Mouse (Mus musculus) adrenal gland, postnatal 25 days (tissue): ENCODE data around the gene Fndc3a. TPM values are rescaled to one million over a fixed set of nuclear protein-coding genes. Genes with fewer than 3 reads are reported as not detected.

ENCODE experiments used
- DNase-seq: peaks from one replicate; pipeline ENCODE4 v3.0.0; 2021; ENCODE audit warnings: mixed read lengths
- total RNA-seq: library from RNA; stranded (reverse); gene quantifications from 2 replicates; pipeline ENCODE4 v1.2.3, GENCODE M21; 2021

Fndc3a gene
- total RNA-seq, 1 experiment from 2014 or later, result 63.4 TPM

DNA sequence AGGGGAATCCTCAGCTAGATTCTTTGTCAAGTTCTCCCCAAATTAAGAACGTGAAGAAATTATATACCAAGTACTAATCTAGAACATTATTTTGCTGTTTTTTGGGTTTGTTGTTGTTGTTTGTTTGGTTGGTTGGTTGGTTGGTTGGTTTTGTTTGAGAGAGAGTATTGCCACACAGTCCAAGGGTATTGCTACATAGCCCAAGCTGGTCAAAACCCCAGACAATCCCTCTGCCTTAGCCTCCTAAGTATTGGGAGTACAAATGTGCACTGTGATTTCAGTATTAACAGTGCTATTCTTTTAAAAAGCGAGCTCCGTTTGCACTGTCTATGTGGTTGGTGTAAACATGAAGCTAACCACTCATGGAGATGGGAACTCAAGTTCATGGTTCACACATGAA lies 37.9 kb downstream of the Fndc3a start:
- no peak for DNase-seq

DNA sequence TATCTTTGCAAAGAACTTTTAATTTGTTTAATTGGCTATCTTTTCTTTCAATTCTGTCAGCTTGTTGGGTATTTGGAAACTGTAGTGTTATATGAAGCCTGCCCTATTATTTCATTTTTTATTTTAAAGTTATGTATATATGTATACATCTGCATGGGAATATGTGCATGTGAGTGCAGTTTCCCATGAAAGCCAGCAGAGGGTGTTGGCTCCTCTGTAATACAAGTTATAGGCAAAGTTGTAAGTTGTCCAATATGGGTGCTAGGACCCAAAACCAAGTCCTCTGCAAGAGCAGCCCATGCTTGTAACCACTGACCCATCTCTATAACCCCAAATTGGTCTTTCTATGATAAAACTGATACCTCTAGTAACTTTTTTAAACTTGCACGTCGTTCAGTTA lies 38.8 kb downstream of the Fndc3a start:
- DNase-seq, result no peak

DNA sequence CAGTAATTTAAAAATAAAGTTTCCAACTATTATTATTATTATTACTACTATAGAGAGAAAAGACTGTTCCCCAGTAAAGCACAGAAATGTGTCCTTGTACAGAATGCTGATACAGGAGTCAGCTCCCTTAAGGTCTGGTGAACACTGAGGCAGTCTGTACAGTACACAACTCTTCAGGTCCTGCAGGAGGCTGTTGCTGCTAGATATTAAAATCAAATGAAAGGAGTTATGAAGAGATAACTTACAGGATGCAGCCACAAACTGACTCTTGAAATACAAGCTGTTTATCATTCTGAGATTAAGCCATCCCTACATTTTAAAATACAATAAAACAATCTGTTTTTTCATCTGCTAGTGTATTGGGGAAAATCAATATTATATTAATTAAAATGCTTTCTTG lies 60.5 kb downstream of the Fndc3a start:
- DNase-seq, result no peak

DNA sequence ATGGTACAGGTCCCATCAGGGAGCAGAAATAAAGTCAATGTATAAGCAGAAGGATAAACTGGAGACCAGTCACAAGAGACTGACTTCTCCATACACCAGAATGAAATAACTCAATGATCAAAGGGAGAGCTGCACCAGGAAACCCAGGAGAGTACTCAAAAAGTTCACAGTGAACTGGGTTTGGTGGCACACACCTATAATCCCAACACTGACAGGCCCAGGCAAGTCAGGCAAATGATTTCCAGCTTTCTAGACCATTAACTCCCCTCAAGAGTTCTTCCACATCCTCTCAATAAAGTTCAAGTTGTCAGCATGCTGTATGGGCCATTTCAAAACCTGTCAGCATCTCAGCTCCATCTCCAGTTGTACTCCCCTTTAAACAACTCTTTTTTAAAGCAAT lies 64.3 kb downstream of the Fndc3a start:
- no peak for DNase-seq

DNA sequence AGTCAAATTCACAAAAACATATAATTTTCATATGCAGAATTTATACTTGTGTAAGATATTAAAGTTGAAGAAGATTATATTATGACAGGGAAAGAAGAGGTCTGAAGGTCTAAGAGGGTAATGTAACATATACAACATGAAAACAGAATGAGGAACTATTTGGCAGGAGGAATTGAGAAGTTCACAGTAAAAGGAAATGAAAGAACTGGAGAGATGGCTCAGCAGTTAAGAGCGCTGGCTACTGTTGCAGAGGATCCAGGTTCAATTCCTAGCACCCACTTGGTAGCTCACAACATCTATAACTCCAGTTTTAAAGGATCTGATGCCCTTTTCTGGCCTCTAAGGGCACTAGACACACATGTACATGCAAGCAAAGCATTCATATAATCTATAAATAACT lies 65.2 kb downstream of the Fndc3a start:
- DNase-seq, result no peak

DNA sequence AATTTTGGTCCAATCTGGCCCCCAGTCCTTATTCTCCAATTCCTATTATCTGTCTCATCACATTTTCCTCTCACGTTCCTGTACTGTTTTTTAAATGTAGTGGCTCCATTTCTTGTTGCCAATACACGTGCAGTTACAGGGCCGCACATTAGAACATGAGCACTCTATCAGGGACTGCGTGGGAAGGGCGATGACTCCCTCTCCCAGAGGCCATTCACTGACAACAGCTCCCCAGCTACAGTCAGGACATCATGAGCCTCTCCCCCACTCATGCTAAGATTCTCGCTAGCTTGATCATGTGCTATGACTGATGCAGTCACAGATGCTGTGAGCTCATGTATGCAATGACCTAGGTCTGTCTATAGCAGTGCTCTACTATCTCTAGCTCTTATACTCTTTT lies 71.3 kb downstream of the Fndc3a start:
- DNase-seq, result no peak

DNA sequence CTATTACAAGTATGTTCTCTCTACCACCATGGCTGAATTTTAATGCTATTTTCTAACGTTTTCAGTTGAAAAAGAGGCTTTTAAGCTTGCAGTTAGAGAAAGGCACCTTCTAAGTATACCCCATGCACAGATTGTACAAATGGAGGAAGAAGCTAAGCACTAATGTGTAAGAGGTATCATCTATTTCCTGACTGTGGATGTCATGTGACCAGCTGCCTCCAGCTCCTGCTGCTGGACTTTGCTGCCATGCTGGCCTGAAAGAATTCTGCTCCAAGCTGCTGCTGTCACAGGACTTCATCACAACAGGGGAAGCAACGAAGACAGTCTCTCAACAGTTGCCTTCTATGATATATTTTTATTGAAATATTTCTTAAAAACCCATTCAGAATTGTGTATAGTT lies 76.2 kb downstream of the Fndc3a start:
- DNase-seq, result no peak

DNA sequence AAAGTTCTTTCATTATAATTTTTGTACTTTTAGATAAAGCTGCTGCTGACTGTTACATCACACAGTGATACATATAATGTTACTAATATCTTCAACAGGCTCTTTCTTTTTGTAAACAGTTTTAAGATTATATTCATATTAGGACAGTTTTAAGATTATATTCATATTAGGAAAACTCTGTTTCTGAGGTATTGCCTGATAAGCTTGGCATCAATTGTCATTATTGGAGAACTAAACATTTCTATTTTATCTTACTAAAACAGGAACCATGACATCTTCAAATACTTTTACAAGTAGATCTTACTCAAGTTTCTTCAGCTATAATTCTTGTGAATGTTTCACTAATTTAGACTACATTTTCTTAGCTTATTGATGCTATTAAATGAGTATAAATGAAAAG lies 84.4 kb downstream of the Fndc3a start:
- DNase-seq, result no peak

DNA sequence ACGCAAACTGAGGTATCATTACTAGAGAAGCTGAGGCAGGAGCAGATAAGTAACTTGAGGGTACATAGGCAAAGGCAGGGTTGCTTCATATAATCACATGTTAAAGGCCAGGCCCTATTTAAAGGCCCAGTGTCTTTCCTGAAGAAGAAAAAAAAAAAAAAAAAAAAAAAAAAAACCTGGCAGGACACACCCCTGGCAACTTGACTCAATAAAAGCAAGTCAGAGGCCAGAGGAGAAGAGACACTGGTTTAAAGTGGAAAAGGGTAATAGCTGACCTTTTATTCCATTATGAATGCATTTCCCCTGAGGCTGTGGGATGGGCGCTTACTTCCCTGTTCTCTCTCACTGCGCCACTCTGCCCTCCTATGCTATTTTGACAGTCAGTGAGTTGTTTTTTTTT lies 105.7 kb downstream of the Fndc3a start:
- no peak for DNase-seq

DNA sequence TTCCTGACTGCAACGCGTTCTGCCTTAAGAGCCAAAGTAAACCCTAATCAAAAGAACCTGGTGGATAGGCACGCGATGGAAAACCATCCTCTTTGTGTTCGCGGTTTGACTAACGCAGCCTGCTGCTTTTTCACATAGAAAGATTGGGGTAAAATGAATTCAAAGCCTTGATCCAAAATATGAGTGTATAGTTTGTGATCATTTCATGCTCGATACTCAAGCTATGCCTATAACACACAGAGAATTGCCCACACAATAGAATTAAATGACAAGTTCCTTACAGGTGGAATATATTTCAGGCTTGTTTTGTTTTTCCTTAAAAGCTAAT lies 106.6 kb downstream of the Fndc3a start:
- no peak for DNase-seq

DNA sequence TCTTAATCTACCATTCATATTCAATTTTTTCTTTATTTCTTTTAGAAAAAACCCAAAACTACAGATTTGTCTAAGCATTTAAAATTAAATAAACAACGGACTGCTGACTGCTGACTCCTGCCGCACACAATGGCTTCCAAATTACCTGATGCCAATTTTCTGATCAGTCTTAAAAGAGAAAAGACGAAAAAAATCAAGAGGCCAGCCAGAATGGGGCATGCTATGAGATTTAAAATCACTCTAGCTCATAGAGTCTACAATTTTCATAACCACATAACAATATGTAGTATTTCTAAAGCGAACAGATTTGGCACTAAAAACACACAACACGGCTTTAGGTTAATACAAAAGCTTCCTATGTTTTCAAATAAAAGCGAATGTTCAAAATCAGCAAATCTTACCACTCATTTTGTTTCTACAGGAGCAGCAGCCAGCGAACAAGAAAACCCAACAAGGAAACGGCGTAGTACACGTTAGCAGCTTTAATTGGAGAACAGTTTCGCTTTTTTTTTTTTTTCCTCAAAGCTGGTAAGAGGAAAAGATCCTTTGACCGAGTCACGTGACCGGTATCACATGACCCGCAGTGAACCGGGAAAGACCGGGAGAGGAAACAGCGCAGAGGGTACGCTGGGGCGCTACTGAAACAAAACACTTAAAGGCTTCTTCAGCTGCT lies 107.1 kb downstream of the Fndc3a start:
- peak; percentile 88 for DNase-seq

DNA sequence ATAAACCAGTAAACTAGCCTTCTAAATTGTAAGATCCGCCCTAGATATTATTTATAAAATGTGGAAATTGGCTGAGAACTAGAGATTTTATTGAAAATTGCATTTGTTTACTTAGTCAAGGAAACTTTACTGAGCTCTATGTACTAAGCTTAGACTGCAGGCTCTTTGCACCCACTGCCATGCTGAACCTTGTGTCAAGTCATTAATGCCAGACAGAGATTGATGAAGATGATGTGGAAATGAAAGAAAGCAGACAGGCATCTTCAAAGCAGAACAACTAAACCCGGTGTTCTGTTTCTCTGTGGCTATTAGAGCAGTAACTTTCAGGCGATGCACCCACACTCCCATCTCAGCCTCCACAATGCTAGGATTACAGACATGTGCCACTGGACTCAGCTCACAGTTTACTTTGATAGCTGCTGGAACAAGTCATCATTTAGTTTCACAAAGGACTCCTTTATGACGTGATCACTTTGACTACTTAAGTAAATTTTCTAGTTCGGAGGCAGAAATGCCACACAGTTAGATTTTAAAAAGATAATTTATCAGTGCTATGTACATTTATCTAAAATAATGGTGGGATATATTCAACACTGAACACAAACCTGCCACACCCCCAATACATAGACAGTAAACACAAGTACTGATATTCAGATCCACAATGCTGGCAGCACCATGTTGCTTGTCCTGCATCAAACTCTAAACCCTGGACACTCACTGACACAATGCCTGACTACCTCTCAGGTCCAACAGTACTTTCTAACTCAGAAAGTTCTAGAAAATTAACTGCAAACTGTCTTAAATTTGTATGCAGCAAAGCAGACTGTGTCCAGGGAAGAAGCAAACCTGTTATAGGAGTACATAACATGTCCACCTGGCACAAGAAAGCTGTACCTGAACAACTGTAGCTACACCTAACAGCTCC lies 108.2 kb downstream of the Fndc3a start:
- no peak for DNase-seq

DNA sequence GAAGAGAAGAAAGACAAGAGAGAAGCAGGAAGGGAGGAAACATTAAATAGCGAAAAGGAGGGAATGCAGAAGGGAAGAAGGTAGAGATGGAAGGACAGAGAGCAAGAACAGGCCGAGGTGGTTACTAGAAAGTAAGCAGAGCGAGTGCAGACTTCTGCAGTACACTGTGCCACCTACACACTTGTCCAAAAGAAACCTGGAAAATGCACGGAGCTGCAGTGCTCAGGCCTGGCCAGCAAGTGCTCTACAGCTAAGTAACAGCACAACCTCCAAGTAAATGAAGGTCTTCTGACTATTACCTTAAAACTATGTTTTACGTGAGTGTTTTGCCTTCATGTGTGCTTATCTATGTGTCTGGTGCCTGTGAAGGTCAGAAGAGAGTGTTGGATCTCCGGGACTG lies 109.4 kb downstream of the Fndc3a start:
- no peak for DNase-seq

DNA sequence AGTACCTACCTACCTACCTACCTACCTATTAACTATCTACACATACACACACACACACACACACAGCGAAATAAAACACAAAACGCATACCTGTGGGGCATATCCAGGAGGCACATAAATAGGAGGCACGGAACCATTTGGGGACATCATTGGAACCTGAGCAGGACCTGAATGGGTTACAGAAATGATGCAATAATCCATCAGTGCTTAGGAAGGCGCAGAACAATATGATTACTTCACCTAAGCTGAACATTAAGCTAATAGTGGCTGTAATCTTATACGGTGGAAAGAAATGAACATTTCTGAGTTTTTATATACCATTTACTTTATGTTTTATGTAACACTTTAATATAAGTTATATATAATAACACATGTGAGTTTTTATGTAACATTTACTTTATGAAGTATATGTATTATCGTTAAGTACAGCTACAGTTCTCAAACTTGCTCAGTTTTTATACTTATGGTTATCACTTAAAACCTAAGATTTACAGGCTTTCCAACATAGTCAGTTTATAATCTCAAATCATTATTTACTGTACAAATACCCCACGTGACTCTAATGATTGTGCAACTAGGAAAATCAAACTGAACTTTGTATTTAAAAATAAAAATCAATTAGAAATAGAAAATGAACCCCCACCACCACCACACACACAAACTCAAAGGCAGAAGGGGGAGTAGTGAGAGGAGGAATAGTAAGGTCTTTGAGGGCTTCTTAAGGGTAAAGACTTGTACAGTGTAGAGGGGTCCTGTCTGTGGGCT lies 110.6 kb downstream of the Fndc3a start:
- no peak for DNase-seq

DNA sequence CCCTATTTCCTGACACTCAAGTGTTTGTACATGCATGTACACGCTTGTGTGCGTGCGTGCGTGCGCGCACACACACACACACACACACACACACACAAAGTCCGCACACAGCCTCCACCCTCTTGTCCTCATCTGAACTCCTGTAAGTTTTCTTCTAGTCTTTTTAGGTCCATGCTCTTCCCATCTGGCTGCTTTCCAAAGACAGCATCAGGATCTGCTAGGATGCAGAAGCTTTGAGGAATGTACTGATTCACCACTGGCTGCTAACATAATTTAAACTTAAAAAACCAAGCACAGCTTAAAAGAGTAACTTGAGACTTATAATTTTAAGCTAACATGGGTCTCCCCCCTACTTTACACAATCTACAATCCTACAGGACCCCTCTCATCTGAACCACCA lies 115.6 kb downstream of the Fndc3a start:
- no peak for DNase-seq

DNA sequence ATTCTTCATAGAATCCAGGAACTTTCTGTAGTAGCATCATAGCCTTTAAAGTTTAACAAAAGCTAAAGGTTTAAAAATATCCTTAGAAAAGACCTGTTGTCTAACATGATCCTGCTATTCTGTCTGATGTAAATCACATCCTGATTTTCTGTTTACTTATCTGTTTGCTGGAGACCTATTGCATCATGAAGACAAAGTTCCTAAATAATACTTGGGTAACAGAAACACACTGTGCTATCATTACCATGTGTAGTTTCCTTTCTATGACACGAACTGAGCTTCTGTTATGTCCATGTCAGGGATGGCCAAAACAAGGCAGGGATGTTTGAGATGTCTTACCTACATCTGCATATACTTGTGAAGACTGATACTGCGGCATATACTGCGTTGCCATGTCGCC lies 120.4 kb downstream of the Fndc3a start:
- no peak for DNase-seq

DNA sequence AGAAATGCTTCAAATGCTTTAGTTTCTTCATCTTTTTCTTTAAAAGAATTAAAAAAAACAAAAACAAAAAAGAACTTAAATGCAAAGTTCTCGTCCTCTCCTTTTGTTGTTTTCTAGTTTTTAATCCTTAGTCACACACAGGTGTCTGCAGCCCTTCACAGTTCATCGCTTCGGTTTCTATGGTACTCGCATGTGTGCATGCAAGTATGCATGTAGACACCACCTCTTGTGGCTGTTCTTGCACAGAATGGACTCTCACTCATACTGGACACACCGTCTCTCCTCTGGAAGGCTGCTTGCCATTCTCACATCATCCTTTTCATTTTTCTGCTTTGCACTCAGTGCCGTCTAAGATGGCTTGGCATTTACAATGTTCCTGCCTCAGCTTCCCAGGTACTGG lies 126.8 kb downstream of the Fndc3a start:
- DNase-seq, result no peak

DNA sequence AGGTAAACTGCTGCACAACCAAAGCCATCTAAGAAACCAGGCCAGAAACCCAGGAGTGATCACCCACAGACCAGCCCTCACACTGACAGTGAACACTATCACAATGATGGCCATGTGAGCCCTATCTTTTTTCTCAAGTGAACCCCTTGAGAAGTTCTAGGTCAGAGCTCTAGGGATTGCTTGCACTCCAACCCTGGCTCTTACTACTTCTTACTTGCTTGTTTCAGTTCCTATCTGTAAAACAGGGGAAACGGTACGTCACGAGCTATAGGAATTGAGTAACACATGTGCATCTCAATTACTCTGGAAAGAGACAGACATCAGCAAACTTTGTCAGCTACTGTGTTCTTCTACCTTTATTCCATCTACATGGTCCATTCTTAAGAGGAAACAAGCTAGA lies 128.8 kb downstream of the Fndc3a start:
- no peak for DNase-seq

DNA sequence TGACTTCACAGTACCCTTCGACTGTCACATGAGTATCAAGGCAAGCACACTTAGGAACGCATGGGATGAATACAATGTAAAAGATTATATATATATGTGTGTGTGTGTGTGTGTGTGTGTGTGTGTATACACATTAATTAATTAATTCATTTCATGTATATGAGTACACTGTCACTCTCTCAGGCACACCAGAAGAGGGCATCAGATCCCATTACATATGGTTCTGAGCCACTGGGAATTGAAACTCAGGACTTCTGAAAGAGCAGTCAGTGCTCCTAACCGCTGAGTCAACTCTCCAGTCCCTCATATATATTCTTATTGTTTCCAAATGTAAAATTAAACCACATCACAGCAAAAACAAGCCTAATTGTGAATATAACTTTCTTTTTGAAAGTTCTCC lies 133.5 kb downstream of the Fndc3a start:
- DNase-seq, result no peak

DNA sequence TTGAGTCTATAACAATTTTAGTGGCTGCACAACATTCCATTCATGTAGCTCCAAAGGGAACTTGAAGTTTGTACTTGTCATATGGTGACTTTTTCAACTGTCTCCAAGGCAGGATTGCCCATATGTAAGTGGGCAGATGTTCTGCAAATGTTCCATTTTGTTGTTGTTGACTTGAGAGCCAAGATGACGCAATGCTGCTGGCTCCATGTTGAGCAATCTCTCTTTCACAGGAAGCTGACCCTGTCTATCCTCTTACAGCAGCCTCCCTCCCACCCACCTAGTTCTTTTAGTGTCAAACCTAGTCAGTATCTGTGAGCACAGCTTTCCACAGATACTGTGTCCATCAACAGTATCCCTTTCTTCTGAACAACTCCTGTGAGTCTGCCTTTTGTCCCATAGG lies 145.9 kb downstream of the Fndc3a start:
- no peak for DNase-seq

DNA sequence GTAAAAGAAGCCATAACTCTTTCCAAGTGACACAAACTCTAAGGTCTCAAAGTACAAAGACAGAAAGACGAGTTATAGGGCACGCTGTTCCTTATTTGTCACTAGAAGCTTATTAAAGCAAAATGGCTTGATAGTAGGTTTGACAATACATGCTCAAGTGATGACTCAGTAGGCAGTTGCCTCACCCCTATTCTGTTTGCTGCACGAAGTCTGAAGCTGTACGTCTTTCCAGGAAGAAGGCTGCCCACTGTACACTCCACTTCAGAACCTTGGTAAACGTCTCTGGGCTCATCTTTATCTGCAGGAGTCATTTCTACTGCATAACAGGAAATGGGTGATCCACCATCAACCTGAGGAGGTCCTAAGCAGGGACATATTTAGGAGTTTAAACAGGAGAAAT lies 151.0 kb downstream of the Fndc3a start:
- DNase-seq, result no peak

DNA sequence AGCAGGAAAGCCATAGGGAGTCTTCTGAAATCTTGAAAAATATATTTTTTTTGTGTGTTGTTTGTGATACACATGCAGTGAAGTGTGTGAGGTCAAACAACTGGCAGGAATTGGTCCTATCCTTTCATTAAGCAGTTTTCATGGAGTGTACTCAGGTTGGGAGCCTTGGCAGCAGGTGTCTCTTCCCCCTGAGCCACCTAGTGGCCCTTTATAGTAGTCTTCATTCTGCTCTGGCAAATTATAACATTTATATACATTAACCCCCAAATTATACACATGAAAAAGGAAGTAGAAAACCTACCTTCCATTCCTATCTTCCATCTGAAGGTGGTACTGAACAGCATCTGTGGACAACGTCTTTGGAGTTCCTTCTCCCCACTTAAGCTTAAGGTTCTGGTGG lies 154.0 kb downstream of the Fndc3a start:
- DNase-seq, result no peak

DNA sequence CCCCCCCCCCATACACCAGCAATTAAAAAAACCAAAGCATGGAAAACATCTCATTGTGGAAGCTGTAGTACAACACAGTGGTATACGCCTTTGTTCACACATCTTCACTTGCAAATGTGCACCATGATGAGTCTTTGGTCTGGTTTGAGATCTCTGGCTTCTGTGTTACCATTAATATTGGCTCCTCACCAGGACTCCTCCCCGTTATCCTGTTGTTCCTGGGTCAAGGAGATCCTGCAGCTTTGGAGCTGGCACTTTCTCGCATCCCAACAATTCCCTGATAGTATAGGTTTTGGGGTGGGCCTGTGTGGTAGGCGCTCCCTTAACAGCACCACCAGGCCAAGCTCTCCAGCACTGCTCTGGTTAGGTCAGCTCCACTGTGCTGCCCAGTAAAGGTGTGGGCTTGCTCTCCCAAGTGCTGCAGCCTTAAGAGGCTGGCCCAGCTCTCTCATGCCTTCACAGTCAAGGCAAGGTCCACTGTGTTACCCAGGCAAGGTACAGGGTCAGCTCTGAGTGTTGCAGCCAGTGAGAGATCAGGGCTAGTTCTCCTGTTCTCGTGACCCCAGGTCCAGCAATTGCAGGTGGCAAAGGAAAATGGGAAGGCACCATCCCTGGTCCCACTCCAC lies 173.3 kb downstream of the Fndc3a start:
- DNase-seq, result no peak
